Mouse (Mus musculus) embryo, embryonic 11 days (tissue): ENCODE results near the gene Cul7.

Experiments used
- DNase-seq: peaks from one replicate; pipeline ENCODE4 v3.0.0-alpha.2; 2015

The Cul7 gene

DNA sequence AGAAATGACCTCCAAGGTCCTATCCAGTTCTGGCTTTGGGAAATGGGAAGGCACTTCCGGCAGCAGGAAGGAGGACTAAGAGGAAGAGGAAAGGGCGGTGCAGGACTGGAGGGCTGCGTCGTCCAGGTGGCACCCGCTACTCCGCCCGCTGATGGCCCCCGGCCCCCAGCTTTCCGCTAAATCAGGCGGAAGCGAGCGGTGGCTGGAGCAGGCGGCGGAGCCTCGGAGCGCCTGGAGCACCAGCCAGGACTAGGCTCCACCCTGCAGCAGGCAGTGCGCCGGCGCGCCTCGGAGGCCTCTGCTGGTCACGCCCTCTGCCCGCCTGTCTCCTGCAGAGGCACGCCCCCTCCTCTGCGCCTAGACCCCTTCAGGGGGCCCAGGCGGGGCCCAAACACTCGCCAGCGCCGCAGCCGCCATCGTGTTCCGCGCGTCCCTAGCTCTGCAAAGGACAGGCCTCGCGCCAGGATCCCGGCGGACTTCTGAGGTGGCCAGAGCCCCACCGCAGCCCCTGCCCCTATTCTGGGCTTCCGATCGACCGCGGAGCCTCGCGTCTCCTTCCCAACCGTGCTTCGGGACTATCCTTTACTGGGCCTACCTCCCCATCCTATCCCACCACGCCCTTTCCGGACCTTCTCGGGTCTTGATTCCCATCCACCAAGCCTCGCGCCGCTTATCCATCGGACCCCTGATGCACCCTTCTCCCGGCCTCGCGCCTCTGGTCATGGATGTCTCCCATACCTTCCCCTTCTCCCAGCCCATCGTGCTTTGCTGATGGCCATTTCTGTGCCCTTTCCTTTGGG lies at the start of gene Cul7:
Gene Cul7 (plus strand): TSS at position 106 of the 800 bp plus-strand sequence.
- DNase-seq: peak; percentile 97

GRCm38 (mm10) chr17:46600569-46600968 lies 49.6 kb upstream of the Cul7 start:
- no peak for DNase-seq

- DNase-seq: no peak
Measured at GRCm38 (mm10) chr17:46602212-46602611, 47.9 kb upstream of the Cul7 start.

DNA sequence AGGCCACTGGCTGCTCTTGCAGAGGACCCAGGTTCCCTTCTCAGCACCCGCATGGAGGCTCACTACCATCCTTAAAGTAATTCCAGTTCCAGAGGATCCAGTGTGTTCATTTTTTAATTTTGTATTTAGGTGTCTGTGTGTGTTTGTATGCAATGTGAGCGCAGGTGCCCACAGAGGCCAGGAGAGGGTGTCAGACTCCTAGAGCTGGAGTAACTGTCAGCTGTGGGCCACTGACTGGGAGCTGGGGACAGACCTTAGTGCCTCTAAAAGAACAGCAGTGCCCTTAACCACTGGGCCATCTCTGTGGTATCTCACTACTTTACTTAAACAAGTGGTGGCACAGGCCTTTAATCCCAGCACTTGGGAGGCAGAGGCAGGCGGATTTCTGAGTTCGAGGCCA lies 46.9 kb upstream of the Cul7 start:
- no peak for DNase-seq

GRCm38 (mm10) chr17:46605126-46605525 lies 45.0 kb upstream of the Cul7 start:
- DNase-seq: no peak

DNA sequence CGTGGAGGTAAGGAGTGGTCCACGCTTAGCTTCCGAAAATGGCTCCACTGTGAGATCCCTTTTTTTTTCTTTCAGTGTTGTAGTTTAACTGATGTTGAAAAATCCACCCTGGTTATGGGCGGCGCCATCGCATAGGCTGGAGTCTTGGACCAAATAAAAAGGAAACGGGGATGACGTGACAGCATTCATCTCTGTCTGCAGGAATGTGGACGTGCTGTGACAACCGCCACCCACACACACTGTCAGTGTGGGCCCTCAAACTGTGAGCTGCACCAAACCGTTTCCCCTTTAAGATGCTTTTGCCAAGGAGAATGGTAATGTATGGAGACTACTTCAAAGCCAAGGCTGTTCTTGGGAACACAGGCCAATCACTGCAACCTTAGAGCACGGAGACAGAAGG lies 44.1 kb upstream of the Cul7 start:
- DNase-seq: no peak

- peak; percentile 60 for DNase-seq
Measured at GRCm38 (mm10) chr17:46609721-46610514, 40.2 kb upstream of the Cul7 start.

GRCm38 (mm10) chr17:46611316-46611715 lies 38.8 kb upstream of the Cul7 start:
- no peak for DNase-seq

GRCm38 (mm10) chr17:46612189-46612588 lies 37.9 kb upstream of the Cul7 start:
- DNase-seq: no peak

GRCm38 (mm10) chr17:46612820-46613219 lies 37.3 kb upstream of the Cul7 start:
- no peak for DNase-seq

DNA sequence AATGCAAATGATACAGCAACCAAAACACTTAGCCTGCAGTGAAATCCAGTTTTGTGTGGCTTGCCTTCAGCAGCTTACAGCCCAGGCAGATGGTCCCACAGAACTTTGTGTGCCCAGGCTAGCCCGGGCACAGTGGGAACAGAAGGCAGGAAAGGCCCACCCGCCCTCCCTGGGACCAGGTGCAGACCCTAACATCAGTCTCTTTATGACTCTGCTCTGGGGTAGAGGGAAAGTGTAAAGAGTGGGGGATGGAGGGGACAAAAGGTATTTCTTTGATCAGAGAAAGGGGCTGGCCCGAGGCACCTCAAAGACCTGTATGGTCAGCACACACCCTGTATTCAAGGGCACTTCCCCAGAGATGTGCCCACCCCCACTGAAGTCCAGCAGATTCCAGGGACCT lies 36.9 kb upstream of the Cul7 start:
- DNase-seq: no peak

DNA sequence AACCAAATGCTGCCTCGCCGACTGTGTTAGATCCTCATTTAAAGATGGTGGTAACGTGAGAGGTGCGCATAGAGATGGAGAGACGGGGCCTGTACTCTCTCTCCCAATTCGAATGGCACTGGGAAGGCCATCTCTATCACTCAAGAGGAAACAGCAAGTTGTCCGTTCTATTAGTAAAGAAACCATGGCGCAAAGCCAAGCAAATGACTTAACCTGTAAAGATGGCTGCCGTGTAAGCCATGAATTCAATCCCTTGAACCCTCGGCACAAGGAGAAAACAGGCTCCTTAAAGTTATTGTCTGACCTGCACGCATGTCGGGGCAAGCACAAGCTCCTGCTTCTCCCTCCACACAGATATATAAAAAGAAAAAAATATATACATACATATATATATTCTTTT lies 32.3 kb upstream of the Cul7 start:
- DNase-seq: no peak

GRCm38 (mm10) chr17:46618394-46618768 lies 31.8 kb upstream of the Cul7 start:
- DNase-seq: peak; percentile 62

DNA sequence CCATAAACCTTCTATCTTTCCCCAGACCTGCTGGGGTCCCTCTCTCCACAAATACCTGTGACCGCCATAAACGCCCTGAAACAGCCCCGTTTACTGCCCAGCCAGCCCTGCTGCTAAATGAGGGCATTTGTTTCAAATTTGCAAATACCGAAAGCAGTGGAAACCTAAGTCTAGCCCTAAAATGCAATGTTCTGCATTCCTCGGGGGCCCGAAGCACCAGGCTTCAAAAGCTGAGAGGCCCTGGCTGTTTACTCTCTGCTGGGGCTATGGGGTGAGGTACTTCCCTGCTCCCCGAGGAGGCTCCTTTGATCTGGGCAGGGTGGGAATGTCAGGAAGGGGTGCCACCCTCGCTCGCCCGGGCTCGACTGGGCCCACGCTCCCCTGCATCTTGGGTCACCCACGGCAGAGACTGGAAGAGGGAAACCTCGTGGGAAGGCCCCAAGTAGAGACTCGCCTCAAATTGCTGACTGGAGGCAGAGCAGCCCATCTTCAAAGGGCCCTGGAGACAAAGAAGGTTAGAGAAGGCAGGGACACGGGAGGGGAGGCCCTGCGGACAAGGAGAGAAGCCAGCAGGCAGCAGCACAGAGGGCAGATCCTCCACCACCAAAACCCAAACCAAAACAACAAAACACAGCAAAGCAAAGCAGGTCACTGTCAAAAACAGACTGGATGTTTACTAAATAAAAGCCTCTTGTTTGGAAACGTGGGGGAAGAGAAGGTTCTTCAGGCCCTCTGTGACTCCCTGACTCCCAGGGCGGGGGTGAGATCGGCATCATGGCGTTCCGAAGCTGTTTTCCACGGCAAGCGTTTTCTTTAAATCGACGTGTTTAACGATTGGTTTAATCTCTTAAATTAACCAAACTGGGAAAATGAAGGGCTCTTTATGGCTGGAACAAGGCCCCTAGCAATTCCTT lies 31.1 kb upstream of the Cul7 start:
- peak; percentile 60 for DNase-seq

- peak; percentile 54 for DNase-seq
Measured at GRCm38 (mm10) chr17:46619683-46620357, 30.3 kb upstream of the Cul7 start.

- peak; percentile 39 for DNase-seq
Measured at GRCm38 (mm10) chr17:46621324-46621723, 28.8 kb upstream of the Cul7 start.

DNA sequence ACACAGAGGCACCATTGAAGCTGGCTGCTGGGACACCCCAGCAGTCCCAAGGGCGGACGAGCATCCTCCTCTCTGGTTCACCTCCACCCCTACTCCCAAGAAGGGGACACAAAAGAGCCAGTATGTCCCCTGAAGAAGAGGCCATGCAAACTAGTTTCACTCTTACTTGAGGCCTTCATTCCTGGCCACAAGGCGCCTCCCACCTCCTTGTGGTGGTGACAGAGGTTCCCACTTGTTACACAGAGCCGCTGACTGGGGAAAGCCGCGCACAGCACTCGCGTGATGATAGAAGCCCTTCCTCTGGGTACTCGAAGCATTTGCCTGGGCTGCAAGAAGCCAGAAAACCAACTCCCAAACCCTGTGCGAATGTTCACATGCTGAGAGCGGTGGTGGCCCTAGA lies 27.9 kb upstream of the Cul7 start:
- no peak for DNase-seq

GRCm38 (mm10) chr17:46623819-46624557 lies 26.1 kb upstream of the Cul7 start:
- DNase-seq: no peak

DNA sequence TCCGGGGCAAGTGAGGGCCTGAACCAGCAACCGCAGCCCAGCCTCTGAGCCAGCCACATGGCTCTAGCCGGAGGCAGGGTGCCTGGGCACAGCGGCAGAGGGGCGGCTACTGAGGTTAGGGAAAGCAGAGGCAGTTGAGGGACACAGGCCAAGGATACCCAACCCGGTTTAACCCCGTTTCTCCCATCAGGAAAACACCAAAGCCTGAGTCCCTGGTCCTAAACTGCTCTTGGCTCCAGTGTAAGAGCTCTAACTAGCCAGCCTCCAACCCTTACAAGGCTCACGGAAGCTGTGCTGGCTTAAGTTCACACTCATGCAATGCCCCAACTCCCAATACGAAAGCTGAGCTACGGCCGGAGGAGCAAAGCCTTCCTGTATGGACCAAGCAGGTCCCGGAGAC lies 25.5 kb upstream of the Cul7 start:
- no peak for DNase-seq

DNA sequence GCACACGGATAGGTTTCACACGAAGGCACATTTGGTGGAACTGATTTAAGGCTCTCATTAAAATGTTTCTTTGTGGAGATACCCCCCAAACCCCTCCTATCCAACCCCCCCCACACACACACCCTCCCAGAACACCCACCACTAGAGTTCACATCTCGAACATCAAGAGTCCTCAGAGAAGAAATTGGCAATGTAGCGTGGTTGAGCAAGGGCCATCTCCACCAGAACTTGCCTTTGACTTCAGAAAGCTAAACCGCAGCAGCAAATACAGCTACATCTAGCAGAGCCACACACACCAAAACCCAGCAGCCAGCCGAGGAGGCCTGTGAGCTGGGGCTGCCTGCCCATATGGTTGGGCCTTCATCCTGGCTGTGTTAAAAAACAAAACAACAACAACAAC lies 22.7 kb upstream of the Cul7 start:
- no peak for DNase-seq

GRCm38 (mm10) chr17:46628471-46628790 lies 21.7 kb upstream of the Cul7 start:
- DNase-seq: peak; percentile 59
